Mouse (Mus musculus): ENCODE results near the gene Limch1.

Gene Limch1

DNA sequence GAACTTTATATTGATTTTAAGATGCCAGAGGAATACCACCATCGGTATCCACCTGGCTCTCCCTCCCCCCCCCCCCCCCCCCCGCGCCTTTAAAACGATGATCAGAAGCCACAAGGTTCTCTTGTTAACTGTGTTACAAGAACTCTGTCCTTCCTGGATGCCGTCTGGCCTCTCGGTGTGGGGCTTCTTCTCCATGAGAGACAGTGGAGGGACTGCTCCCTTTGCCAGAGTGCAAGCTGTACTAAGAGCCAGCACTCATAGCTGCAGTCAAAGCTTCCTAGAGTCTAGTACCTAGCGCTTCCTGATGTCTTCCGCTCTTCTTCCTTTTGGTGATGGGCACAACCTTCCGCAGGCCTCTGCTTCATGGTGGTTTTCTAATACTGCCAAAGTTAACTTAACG lies 280.0 kb downstream of the Limch1 start:
- DNase-seq (ENCODE audit: low spot score in 2 of 2): no peak

DNA sequence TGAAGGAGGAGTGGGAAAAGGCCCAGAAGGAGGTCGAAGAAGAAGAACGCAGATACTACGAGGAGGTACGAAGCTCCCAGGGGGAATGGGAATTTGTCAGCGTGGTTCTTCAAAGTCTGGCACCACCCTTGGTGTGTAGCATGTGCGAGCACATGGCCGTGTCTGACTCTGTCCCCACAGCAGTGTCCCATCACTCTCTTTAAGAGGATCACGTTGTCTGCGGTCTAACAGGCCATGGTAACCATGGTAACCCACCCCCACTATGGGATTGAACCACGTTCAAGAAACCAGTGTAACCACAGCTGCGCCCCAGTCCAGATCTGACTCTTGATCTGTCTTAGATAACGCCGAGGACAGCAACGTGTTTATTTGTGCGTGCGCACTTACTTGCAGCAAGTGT lies 283.2 kb downstream of the Limch1 start:
- no peak for DNase-seq (ENCODE audit: low spot score in 2 of 2)

DNA sequence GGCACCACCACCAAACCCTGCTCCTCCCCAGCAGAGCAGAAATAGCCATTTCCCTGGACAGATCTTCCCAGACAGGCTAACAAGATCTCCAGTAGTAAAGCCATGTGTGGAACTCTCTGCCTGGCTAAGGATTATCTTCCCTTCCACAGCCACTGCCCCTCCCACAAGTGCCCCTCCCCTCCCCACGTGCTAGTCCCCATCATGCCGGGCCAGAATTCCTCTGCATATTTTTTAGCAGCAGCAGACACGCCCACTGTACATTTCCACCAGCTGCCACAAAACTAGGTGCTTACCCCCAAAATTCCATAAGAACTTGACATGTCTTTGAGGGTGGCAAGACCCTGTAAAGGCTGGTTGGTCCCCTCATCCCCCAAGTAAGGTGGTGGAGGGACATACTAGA lies 284.3 kb downstream of the Limch1 start:
- DNase-seq (ENCODE audit: low spot score in 2 of 2): no peak

DNA sequence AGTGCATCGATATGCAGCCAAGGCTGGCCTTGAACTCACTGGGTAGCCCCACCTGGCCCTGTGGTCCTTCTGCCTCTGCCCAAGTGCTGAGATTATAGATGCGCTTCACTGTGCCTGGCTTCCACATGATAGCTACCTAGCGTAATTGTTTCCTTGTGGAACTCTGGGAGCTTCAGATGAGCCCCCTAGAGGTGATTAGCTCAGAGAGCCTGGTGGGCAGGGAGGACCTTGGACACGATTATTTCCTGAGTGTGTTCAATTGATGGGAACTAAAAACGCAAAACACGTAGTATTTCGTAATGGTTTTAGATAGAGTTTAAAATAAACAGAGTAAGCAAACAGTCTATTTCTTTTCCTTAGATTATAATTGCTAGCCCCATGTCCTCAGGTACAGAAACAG lies 287.0 kb downstream of the Limch1 start:
- DNase-seq (ENCODE audit: low spot score in 2 of 2): no peak

DNA sequence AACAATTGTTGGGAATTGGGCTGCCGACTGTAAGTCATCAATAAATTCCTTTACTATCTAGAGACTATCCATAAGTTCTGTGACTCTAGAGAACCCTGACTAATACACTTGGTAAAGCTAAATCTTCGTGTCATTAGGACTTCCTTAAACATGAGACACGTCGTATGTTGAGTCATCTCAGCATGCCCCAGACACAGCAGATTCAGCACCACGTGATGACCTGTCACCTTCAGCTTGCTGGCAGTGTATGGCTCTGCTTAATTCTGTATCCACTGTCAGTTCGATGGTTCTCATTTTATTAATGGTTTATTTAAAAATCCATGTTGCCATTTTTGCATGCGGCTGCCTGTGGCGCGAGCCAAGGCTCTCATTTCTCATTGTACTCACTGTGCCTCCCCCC lies 298.3 kb downstream of the Limch1 start:
- DNase-seq (ENCODE audit: low spot score in 2 of 2): no peak

DNA sequence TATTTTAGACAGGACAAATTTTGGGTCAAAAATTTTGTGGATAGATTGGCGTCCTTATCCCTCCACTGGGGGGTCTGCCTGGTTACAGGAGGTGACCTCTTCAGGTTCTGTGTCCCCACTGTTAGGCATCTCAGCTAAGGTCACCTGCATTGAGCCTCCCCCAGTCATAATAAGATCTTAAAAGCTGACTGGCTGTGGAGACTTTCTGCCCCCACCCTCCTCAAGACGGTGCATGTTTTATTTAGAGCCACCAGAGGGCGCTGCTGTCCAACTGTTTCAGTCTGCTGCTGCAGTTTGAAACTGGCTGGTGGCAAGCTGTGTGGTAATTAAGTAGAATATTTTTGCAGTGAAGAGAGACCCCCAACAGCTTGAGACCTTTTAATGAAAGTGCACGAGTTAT lies 302.4 kb downstream of the Limch1 start:
- DNase-seq (ENCODE audit: low spot score in 2 of 2): no peak

DNA sequence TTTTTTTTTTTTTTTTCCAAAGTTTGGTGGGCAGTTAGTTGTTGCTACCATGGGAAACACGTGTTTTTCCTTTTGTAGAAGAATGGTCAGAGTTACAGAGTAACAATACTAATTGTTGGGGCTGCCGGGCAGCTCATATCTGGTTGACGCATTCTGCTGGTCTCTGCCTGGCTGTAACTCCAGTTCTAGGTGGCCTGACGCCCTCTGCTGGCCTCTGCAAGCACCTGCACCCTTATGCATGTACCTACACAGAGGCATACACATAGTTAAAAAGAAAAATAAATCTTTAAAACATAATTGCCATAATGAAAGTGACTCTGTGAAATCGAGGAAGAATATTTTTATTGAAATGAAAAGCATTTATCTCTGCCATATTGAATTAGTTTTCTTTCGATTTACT lies 312.2 kb downstream of the Limch1 start:
- no peak for DNase-seq (ENCODE audit: low spot score in 2 of 2)

DNA sequence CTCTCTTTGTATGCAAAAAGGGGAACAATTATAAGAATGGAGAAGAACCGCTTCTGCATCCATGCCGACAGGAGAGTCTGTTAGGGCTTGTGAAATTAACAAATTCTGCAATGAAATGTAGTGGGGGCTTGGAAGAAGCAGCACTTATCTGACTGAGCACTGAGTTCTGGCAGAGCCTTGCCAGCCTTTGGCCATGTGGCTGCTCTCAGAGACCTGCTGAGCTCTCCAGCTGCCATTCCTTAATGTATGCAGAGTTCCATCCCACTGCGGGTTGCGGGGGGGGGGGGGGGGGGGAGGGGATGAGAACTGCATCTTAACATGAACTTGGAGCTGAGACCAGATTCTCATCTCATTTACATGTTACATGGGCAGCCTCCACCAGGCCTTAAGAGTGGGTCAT lies 314.9 kb downstream of the Limch1 start:
- no peak for DNase-seq (ENCODE audit: low spot score in 2 of 2)

DNA sequence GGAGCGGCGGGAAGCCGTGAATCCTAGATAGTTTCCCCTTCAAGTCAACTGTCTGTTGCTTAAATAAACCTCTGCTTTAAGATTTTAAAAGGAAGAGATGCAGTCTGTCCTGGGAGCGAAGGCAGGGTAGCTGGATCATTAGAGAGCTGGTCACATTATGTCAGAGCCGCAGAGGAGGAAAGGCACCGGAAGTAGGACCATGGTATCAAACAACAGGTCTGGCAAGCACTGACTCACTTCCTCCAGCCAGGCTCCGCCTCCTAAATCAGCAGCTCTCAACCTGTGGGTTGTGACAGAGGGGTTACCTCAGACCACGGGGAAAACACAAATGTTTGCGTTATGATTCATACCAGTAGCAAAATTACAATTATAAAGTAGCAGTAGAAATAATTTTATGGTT lies 318.0 kb downstream of the Limch1 start:
- no peak for DNase-seq (ENCODE audit: low spot score in 2 of 2)

DNA sequence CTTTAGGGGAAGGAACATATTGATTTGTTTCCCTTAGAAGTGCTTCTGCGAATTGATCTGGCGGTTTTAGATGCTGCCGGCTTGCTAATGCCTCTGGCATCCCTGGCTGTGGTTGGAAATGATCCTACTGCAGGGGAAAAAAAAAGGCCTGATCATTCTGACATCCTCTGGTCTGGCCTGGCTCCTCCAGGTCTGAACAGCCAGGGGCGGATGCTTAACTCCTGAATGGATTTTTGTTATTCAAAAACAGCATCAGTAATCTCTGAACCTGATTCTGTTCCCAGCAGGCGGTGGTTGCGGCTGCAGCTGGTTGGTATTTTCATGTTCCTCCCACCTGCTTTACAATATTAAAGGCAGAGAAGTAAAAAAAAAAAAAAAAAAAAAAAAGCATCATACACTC lies 337.5 kb downstream of the Limch1 start:
- DNase-seq (ENCODE audit: low spot score in 2 of 2): no peak

DNA sequence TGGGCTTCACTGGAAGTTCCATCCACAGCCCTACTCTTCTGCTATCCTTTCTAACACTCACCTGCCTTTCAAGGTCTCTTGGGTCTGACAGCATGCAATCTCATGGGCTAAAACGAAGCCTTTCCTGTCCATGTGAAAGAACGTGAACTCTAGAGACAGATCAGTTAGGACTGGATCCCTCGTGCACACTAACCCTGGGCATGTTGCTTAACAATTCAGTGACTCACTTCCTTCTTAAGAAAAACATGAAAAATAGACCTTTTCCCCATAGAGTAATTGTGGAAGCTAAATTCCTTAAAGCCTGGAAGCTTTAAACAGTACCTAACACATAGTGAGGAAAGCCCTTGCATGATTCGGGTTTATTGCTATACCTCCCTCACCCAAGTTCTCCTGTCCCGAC lies 345.2 kb downstream of the Limch1 start:
- no peak for DNase-seq (ENCODE audit: low spot score in 2 of 2)

DNA sequence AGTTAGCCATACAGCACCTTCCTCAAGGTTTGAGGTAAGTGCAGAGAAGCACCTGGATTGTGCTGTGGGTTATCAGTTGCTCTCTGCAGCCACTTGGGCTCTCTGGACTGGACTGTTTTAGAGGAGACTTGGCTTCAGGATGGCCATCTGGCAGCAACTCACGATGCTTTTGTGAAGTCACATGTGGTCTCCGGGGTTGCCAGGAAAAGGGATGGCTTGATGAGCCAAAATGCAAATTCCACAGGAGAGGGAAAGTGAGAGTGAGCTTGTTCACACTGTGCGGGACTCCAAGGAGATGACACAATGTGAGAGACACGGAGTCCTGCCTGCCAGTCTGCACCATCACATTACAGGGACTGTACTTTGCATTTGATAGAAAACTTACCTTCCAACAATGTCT lies 346.1 kb downstream of the Limch1 start:
- DNase-seq (ENCODE audit: low spot score in 2 of 2): no peak

DNA sequence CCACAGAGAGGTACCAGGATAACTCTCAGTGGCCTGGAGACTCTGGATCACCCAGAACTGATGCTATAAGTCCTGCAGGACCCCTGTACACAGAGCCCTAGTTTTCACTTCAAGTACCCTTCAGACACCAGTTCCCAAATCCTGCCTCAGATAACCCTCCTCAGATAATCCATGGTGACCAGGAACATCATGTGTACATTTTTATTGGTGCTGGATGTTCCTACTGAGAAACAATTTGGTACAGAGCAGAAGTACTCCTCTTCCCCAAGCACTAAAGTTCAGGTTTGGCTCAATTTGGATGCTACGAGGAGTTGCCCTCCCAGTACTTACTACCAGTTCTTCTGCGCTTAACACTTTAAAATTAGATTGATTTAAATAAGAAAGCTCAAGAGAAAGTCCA lies 348.4 kb downstream of the Limch1 start:
- DNase-seq (ENCODE audit: low spot score in 2 of 2): no peak

DNA sequence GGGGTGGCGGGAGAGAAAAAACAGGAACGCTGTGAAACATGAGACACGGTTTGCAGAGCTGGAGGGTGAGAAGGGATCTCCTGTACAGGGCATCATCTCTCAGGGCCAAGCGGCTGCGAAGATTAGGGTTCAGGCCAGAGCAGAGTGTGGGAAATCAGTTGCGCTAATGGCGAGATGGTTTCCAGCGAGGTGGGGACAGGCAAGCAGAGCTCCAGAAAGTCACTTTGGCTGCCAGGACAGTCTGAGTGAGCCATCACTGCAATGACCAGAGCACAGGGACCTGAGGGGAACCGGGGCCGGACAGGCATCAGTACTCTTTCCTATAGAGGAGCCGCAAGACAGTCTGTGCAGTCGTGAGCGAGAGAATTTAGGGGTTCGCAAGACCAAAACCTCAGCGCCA lies 349.5 kb downstream of the Limch1 start:
- DNase-seq (ENCODE audit: low spot score in 2 of 2): no peak

DNA sequence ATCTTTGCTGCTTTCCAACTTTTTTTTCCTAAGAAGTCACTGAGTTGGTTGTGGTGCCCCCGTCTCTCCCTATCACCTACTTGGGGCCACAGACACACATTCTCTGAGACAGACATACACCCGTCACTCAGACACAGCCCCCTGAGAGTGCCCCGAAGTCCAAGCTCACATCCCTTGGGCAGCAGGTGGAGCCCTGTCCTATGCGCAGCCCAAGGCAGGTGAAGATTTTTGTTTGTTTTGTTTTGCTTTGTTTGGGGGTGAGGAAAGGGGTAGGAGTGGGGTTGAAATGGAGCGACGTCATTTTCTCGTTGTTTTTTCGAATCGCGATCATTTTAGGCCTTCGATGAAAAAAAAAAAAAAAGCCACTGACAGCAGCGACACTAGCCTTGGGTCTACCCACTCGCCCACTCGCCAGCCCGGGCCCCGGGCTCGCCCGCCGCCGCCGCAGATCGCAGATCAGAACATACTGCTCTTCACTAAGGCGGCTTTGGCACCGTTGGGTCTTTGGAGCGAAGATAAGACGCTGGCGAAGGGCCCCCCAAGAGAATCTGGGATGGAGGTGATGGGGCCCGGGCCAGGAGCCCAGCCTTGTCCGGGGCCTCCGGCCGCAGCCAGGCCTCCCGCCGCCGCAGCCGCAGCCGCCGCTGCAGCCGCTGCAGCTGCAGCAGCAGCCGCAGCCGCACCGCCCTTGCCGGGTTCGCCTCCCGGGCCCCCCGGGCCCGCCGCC lies 350.2 kb downstream of the Limch1 start:
- DNase-seq (ENCODE audit: low spot score in 2 of 2): no peak

DNA sequence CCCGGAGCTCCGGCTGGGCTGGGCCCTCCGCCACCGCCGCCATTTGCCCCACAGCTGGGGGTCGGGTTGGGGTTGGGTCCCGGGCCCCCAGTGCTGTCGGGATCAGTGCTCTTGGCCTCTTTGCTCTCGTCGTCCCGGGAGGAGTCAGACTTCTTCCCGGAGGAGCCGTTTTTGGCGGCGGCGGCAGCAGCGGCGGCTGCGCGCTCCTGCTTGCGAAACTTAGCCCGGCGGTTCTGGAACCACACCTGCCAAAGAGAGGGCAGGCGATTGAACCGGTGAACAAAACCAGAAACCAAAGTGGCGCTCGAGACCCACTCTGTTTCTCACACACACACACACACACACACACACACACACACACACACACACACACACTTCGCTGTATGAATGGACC lies 350.7 kb downstream of the Limch1 start:
- no peak for DNase-seq (ENCODE audit: low spot score in 2 of 2)

DNA sequence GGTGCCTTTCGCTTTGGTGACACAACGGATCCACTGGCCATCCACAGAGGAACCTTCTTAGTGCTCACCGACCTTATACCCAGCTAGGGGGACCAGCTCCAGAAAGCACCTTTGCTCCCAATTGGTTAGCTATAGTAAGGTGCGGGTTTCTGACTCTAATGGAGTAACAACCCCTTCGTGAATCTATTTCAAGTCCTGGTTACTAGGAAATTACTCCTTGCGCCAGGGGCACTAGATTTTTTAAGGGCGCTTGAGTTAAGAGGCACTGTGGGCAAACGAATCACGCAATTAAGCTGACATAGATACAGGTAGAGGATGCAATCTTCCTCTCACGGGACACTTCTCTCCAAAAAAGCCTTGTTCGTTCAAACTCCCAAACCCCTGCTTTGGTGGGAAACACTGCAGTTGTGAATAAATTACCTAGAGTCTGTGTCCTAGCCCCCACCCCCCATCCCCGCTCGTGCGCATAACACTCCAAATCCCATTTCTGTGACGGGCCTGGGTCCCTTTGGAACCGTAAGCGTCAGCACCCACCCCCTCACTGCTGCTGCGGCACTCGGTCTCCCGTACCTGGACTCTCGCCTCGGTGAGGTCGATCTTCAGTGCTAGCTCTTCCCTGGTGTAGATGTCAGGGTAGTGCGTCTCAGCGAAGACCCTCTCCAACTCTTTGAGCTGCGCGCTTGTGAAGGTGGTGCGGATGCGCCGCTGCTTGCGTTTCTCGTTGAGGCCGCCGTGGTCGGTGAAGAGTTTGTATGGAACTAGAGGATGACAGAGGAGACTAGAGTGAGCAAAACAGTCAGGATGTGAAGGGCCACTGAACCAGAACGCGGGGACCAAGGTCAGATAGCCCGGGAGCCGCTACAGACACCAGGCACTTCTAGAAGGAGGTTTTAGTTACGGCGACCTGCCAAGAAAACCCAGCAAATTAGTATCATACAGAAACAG lies 351.8 kb downstream of the Limch1 start:
- no peak for DNase-seq (ENCODE audit: low spot score in 2 of 2)

DNA sequence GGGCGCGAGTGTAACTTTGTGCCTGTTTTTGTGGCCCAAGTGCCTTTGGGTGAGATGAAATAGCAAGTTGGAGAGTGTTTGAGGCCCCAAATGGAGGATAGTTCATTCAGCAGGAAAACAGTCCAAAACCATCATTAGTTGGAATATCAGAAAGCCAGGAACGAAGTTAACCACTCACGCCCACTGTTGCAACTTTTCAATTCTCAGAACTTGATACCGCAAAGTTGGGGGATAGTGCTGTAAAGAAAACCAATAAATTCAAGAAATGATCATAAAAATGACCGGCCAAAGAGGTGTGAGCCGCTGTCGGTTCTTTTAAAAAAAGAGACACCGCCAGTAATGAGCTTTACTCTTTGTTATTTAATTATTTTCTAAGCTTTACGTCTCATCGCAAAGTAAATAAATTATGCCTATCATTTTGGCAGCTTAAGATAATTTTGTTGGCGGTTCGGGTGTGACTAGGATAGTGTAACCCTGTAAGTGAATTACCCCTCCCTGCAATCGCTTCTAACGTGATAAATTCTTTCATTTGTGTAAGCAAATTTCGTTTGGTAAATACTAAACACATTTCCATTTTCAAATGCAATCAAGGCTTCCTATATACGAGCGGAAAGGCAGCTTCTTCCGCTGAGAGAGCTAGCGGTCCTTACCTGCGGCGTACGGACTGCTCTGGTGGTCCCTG lies 352.6 kb downstream of the Limch1 start:
- no peak for DNase-seq (ENCODE audit: low spot score in 2 of 2)

DNA sequence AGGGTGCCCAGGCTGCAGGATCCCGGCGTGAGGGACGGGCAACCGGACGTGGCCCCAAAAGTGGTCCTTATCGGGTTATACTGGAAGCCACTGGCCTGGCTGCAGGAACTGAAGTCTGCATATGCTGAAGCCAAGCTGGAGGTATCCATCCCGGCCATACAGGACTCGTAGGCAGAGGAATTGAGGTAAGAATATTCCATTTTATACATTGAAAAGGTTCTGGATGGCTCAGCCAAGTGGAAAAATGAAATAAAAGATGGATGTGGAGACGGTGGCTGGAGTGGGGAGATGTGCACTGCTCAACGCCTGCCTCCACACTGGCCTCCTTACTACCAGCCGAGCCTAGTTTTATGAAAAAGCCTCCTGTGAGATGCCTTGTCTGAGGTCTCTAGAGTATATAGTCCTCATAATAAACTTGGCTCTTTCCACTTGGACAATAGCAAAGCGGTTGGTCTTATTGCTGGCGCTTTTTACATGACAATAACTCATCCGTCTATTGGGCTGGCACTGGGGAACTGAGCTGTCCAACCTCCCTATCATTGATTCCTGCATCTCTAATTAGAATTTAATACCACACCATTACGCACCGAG lies 353.2 kb downstream of the Limch1 start, which contains the start of gene Phox2b:
Phox2b (minus strand) TSS at position 569 of the 591 bp plus-strand sequence.
- DNase-seq (ENCODE audit: low spot score in 2 of 2): no peak

DNA sequence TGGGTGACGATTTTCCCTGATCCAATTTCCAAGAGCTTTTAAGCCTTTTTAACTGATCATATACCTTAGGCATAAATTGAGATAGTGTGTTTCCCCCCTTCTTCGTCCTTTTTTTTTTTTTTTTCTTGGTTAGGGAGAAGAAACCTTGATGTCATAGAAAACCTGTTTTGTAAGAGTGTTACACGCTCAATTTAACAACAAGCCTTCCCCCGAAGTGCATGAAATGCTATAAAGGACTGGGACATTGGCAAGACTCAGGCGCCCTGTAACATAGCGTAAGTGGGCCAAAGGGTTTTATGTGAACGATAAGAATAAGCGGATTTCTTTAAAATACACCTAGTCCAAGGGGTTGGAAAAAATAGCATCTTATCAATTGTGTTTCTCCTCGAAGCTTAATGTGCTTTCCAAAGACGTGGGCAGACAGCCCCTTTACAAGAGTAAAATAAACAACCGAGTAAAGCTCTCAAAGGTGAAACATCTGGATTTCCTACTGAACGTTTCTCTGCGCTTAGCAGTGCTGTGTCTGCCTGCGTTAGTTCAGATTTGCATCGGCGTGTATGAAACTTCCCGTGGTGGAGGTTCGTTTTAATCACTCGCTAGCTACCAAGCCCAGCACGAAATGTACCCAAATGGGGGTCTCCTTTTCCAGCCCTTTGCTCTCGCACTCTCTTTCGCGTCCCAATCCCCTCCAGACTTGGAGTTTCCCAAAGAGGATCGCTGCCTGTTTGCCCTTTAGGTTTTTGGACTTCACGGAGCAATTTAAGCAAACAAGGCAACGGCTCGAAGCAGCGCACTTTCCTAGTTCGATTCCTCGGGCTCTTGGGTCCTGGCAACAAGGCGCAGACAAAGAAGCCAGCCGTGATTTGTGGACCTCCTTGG lies 354.0 kb downstream of the Limch1 start:
- no peak for DNase-seq (ENCODE audit: low spot score in 2 of 2)

All from right cerebral cortex, postnatal 36 days (tissue).